Mouse (Mus musculus): Measurements from ENCODE around the gene Clgn. TPM values are rescaled to one million over a fixed set of nuclear protein-coding genes. Genes with fewer than 3 reads are reported as not detected.

Gene Clgn
- polyA plus RNA-seq, 1 experiment from 2014 or later = 0.55 TPM

- no peak overlapping the region for H3K4me2 ChIP-seq (replicated peaks)
- no peaks in the 10 kb centered on the region for H3K9me3 ChIP-seq
- 89% methylated on average over 5 of the region's 5 CpGs for WGBS
- no peaks in the 10 kb centered on the region for H3K36me3 ChIP-seq
- no peak for ATAC-seq
- peaks cover 12% of the 10 kb centered on the region for H3K27me3 ChIP-seq (replicated peaks)
- no peak overlapping the region for H3K27ac ChIP-seq
- H3K9ac ChIP-seq = no peak overlapping the region
- no peaks in the 10 kb centered on the region; the same call in 1 of the 2 replicates for H3K4me1 ChIP-seq (replicated peaks)
- no peak overlapping the region for H3K4me3 ChIP-seq (replicated peaks)
Measured at GRCm38 (mm10) chr8:83394325-83394724, 4.7 kb downstream of the Clgn start.

- no peaks in the 10 kb centered on the region for H3K27me3 ChIP-seq (replicated peaks)
- no peaks in the 10 kb centered on the region for H3K9me3 ChIP-seq
- no peak overlapping the region for H3K4me3 ChIP-seq (replicated peaks)
- no peak overlapping the region for H3K4me2 ChIP-seq (replicated peaks)
- ATAC-seq = peak; percentile 92
- no peak overlapping the region for H3K27ac ChIP-seq
- no peak overlapping the region for H3K9ac ChIP-seq
- 69% methylated on average over 6 of the region's 6 CpGs for WGBS
- H3K36me3 ChIP-seq = no peaks in the 10 kb centered on the region
- no peaks in the 10 kb centered on the region for H3K4me1 ChIP-seq (replicated peaks)
Measured at GRCm38 (mm10) chr8:83396680-83397079, 7.0 kb downstream of the Clgn start.

- H3K27ac ChIP-seq = no peak overlapping the region
- no peaks in the 10 kb centered on the region for H3K27me3 ChIP-seq (replicated peaks)
- no peak overlapping the region for H3K4me3 ChIP-seq (replicated peaks)
- no peaks in the 10 kb centered on the region for H3K36me3 ChIP-seq
- H3K9ac ChIP-seq = no peak overlapping the region
- no peaks in the 10 kb centered on the region for H3K4me1 ChIP-seq (replicated peaks)
- 56% methylated on average over 4 of the region's 4 CpGs for WGBS
- no peaks in the 10 kb centered on the region for H3K9me3 ChIP-seq
- no peak overlapping the region for H3K4me2 ChIP-seq (replicated peaks)
- ATAC-seq = no peak
Measured at GRCm38 (mm10) chr8:83397726-83398125, 8.1 kb downstream of the Clgn start.

- Histone ChIP-seq H3K36me3 (no peaks in the 10 kb centered on the region), H3K9me3 (no peaks in the 10 kb centered on the region), H3K27ac (no peak overlapping the region), H3K9ac (no peak overlapping the region), H3K4me2 (replicated peaks) (no peak overlapping the region), H3K27me3 (replicated peaks) (no peaks in the 10 kb centered on the region), H3K4me3 (replicated peaks) (no peak overlapping the region), H3K4me1 (replicated peaks) (no peaks in the 10 kb centered on the region)
- WGBS = 79% methylated on average over 10 of the region's 10 CpGs
- no peak for ATAC-seq
Measured at GRCm38 (mm10) chr8:83405548-83405947, 15.9 kb downstream of the Clgn start.

- no peak overlapping the region for H3K27ac ChIP-seq
- no peaks in the 10 kb centered on the region for H3K36me3 ChIP-seq
- 34% methylated on average over 6 of the region's 6 CpGs for WGBS
- no peak overlapping the region for H3K4me2 ChIP-seq (replicated peaks)
- no peaks in the 10 kb centered on the region for H3K27me3 ChIP-seq (replicated peaks)
- no peaks in the 10 kb centered on the region for H3K4me1 ChIP-seq (replicated peaks)
- H3K9me3 ChIP-seq = no peaks in the 10 kb centered on the region
- ATAC-seq = no peak
- H3K4me3 ChIP-seq (replicated peaks) = no peak overlapping the region
- no peak overlapping the region for H3K9ac ChIP-seq
Measured at GRCm38 (mm10) chr8:83406836-83407235, 17.2 kb downstream of the Clgn start.

GRCm38 (mm10) chr8:83408496-83408895, 18.8 kb downstream of the Clgn start:
- Histone ChIP-seq H3K4me2 (replicated peaks) (no peak overlapping the region), H3K4me3 (replicated peaks) (no peak overlapping the region), H3K9me3 (no peaks in the 10 kb centered on the region), H3K9ac (no peak overlapping the region), H3K36me3 (no peaks in the 10 kb centered on the region), H3K4me1 (replicated peaks) (no peaks in the 10 kb centered on the region), H3K27ac (no peak overlapping the region), H3K27me3 (replicated peaks) (no peaks in the 10 kb centered on the region)
- 78% methylated on average over 7 of the region's 7 CpGs for WGBS
- no peak for ATAC-seq

- no peak overlapping the region for H3K27ac ChIP-seq
- H3K9me3 ChIP-seq = no peaks in the 10 kb centered on the region
Measured at GRCm38 (mm10) chr8:83416878-83417277, 27.2 kb downstream of the Clgn start.

GRCm38 (mm10) chr8:83417970-83418369, 28.3 kb downstream of the Clgn start:
- Histone ChIP-seq H3K4me3 (replicated peaks) (no peak overlapping the region), H3K27me3 (replicated peaks) (no peaks in the 10 kb centered on the region), H3K9ac (no peak overlapping the region), H3K27ac (no peak overlapping the region), H3K36me3 (no peaks in the 10 kb centered on the region), H3K4me1 (replicated peaks) (no peaks in the 10 kb centered on the region), H3K9me3 (no peaks in the 10 kb centered on the region), H3K4me2 (replicated peaks) (no peak overlapping the region)
- no peak for ATAC-seq
- 75% methylated on average over 6 of the region's 6 CpGs for WGBS

More at GRCm38 (mm10) chr8:83416878-83417277, 27.2 kb downstream of the Clgn start:
- Histone ChIP-seq H3K9ac (no peak overlapping the region), H3K4me3 (replicated peaks) (no peak overlapping the region), H3K4me1 (replicated peaks) (no peaks in the 10 kb centered on the region), H3K4me2 (replicated peaks) (no peak overlapping the region), H3K27me3 (replicated peaks) (no peaks in the 10 kb centered on the region), H3K36me3 (no peaks in the 10 kb centered on the region)
- 94% methylated on average over 15 of the region's 15 CpGs for WGBS
- no peak for ATAC-seq

- H3K27me3 ChIP-seq (replicated peaks) = no peaks in the 10 kb centered on the region
- H3K9me3 ChIP-seq = no peaks in the 10 kb centered on the region
- no peak overlapping the region for H3K9ac ChIP-seq
- no peak for ATAC-seq
- no peak overlapping the region for H3K4me3 ChIP-seq (replicated peaks)
- H3K4me2 ChIP-seq (replicated peaks) = no peak overlapping the region
- 85% methylated on average over 11 of the region's 11 CpGs for WGBS
- no peaks in the 10 kb centered on the region for H3K4me1 ChIP-seq (replicated peaks)
- no peaks in the 10 kb centered on the region for H3K36me3 ChIP-seq
- no peak overlapping the region for H3K27ac ChIP-seq
Measured at GRCm38 (mm10) chr8:83418805-83419516, 29.3 kb downstream of the Clgn start.

- H3K4me1 ChIP-seq (replicated peaks) = no peaks in the 10 kb centered on the region
- no peaks in the 10 kb centered on the region for H3K27me3 ChIP-seq (replicated peaks)
- no peak for ATAC-seq
- no peak overlapping the region for H3K27ac ChIP-seq
- 100% methylated on average over 1 of the region's 1 CpGs for WGBS
- H3K9me3 ChIP-seq = no peaks in the 10 kb centered on the region
- H3K9ac ChIP-seq = no peak overlapping the region
- no peak overlapping the region for H3K4me3 ChIP-seq (replicated peaks)
- H3K4me2 ChIP-seq (replicated peaks) = no peak overlapping the region
- no peaks in the 10 kb centered on the region for H3K36me3 ChIP-seq
Measured at GRCm38 (mm10) chr8:83421354-83421753, 31.7 kb downstream of the Clgn start.

- no peaks in the 10 kb centered on the region for H3K36me3 ChIP-seq
- WGBS = 79% methylated on average over 13 of the region's 13 CpGs
- ATAC-seq = peak; percentile 62; the same call in 1 of the 2 replicates
- H3K4me1 ChIP-seq (replicated peaks) = no peaks in the 10 kb centered on the region
- H3K27me3 ChIP-seq (replicated peaks) = no peaks in the 10 kb centered on the region
- H3K4me2 ChIP-seq (replicated peaks) = no peak overlapping the region
- H3K9ac ChIP-seq = no peak overlapping the region
- H3K27ac ChIP-seq = no peak overlapping the region
- H3K9me3 ChIP-seq = no peaks in the 10 kb centered on the region
- H3K4me3 ChIP-seq (replicated peaks) = no peak overlapping the region
Measured at GRCm38 (mm10) chr8:83423032-83423825, 33.6 kb downstream of the Clgn start.

- 90% methylated on average over 6 of the region's 6 CpGs for WGBS
Measured at GRCm38 (mm10) chr8:83425202-83425601, 35.5 kb downstream of the Clgn start.

More at GRCm38 (mm10) chr8:83425202-83425601, 35.5 kb downstream of the Clgn start:
- H3K4me2 ChIP-seq (replicated peaks) = no peak overlapping the region
- H3K9me3 ChIP-seq = no peaks in the 10 kb centered on the region
- H3K36me3 ChIP-seq = no peaks in the 10 kb centered on the region
- ATAC-seq = no peak
- H3K4me1 ChIP-seq (replicated peaks) = no peaks in the 10 kb centered on the region
- no peaks in the 10 kb centered on the region for H3K27me3 ChIP-seq (replicated peaks)
- H3K27ac ChIP-seq = no peak overlapping the region
- no peak overlapping the region for H3K4me3 ChIP-seq (replicated peaks)
- no peak overlapping the region for H3K9ac ChIP-seq

All from intestine, embryonic 15.5 days (tissue).